Mouse (Mus musculus) hindbrain, postnatal 0 days (tissue): ENCODE data around the gene Best1. TPM values are rescaled to one million over a fixed set of nuclear protein-coding genes. Genes with fewer than 3 reads are reported as not detected.
A peak's percentile ranks its signal among the peaks of the same experiment; 100 is the strongest.

Experiments
- ATAC-seq: fragments of 200-750 bp; cut with Nextera tagmentation; 2 replicates; pipeline ENCODE4 v1.8.0; 2017; ENCODE audit warnings: mild to moderate bottlenecking, moderate TSS enrichment, moderate library complexity
- DNase-seq: peaks from one replicate; pipeline ENCODE4 v3.0.0-alpha.2; 2015; ENCODE audit warnings: low spot score
- H3K27ac ChIP-seq: fragments of 300-500 bp; sonication (generic); 2 replicates; pipeline ENCODE4 v1.5.1; 2014; ENCODE audit warnings: mild to moderate bottlenecking
- H3K27me3 ChIP-seq: fragments of 300-500 bp; sonication (generic); 2 replicates; pipeline ENCODE4 v1.6.1; 2014; ENCODE audit warnings: low read length, mixed read lengths; ENCODE audit not compliant: insufficient read depth
- H3K36me3 ChIP-seq: fragments of 300-500 bp; sonication (generic); 2 replicates; pipeline ENCODE4 v1.6.1; 2014; ENCODE audit warnings: low read length, mixed read lengths; ENCODE audit not compliant: insufficient read depth
- H3K4me1 ChIP-seq: fragments of 300-500 bp; sonication (generic); 2 replicates; pipeline ENCODE4 v1.6.1; 2014; ENCODE audit warnings: antibody characterized with exemption, low read length, mixed read lengths; ENCODE audit not compliant: insufficient read depth
- H3K4me2 ChIP-seq: fragments of 300-500 bp; sonication (generic); 2 replicates; pipeline ENCODE4 v1.6.1; 2014; ENCODE audit warnings: low read depth, mild to moderate bottlenecking, low read length, moderate library complexity, mixed read lengths
- H3K4me3 ChIP-seq: fragments of 300-500 bp; sonication (generic); 2 replicates; pipeline ENCODE4 v1.5.1; 2014; ENCODE audit warnings: low read length
- H3K9ac ChIP-seq: fragments of 300-500 bp; sonication (generic); replicated peaks from 2 replicates; pipeline ENCODE4 v1.6.1; 2014; ENCODE audit warnings: mild to moderate bottlenecking, low read length, moderate library complexity, mixed read lengths
- H3K9me3 ChIP-seq: fragments of 300-500 bp; sonication (generic); 2 replicates; pipeline ENCODE4 v1.6.1; 2016; ENCODE audit warnings: low read length, mixed read lengths
- CTCF ChIP-seq: IDR thresholded peaks from 2 replicates; pipeline ENCODE4 v1.5.1; 2016; ENCODE audit warnings: antibody characterized with exemption, control low read depth, low read depth
- WGBS: fragments of 180-500 bp; shearing (Covaris S2); extraction: QIAGEN DNeasy Blood & Tissue Kit; methylation state at CpG from one replicate; pipeline ENCODE4 v1.1.7; 2014; 5-methylcytosine and 5-hydroxymethylcytosine counted together
- polyA plus RNA-seq: library from polyadenylated mRNA; unstranded; fragments of >200 nt; fragmentation: Nextera tagmentation; extraction: Ambion mirVana; gene quantifications from 2 replicates; pipeline ENCODE4 v1.2.1, GENCODE M21; 2015
- total RNA-seq: library from RNA; depleted of rRNA; stranded (reverse); fragments of >200 nt; gene quantifications from 2 replicates; pipeline ENCODE4 v1.2.3, GENCODE M21; 2014

Best1 gene
- total and polyA plus RNA-seq, 2 experiments from 2014 or later = 1.5 to 3.0 TPM

GRCm38 (mm10) chr19:9968081-9968787 lies 33.2 kb downstream of the Best1 start:
- H3K27me3 ChIP-seq = no peaks in the 10 kb centered on the region
- DNase-seq = no peak
- H3K4me3 ChIP-seq = no peak overlapping the region
- no peak overlapping the region for H3K4me2 ChIP-seq
- no peak for ATAC-seq
- no peak overlapping the region for H3K27ac ChIP-seq
- WGBS = 88% methylated on average over 8 of the region's 10 CpGs
- no peaks in the 10 kb centered on the region for H3K9me3 ChIP-seq
- no peaks in the 10 kb centered on the region for H3K36me3 ChIP-seq
- no peaks in the 10 kb centered on the region for H3K4me1 ChIP-seq
- TF ChIP-seq CTCF = no peak
- H3K9ac ChIP-seq = no peak overlapping the region

GRCm38 (mm10) chr19:9966096-9966867 lies 35.2 kb downstream of the Best1 start:
- 52% methylated on average over 2 of the region's 2 CpGs for WGBS
- H3K36me3 ChIP-seq = no peaks in the 10 kb centered on the region
- no peak overlapping the region for H3K9ac ChIP-seq
- H3K4me1 ChIP-seq = no peaks in the 10 kb centered on the region
- no peaks in the 10 kb centered on the region for H3K27me3 ChIP-seq
- H3K9me3 ChIP-seq = no peaks in the 10 kb centered on the region
- no peak overlapping the region for H3K27ac ChIP-seq
- no peak for ATAC-seq
- H3K4me3 ChIP-seq = no peak overlapping the region
- no peak overlapping the region for H3K4me2 ChIP-seq
- DNase-seq = no peak
- no peak for TF ChIP-seq CTCF

- H3K27me3 ChIP-seq = no peaks in the 10 kb centered on the region
- H3K36me3 ChIP-seq = no peaks in the 10 kb centered on the region
- H3K4me2 ChIP-seq = no peak overlapping the region
- H3K9me3 ChIP-seq = no peaks in the 10 kb centered on the region
- ATAC-seq = no peak
- no peak overlapping the region for H3K27ac ChIP-seq
- TF ChIP-seq CTCF = no peak
- WGBS = 31% methylated on average over 7 of the region's 7 CpGs
- no peaks in the 10 kb centered on the region for H3K4me1 ChIP-seq
- no peak for DNase-seq
- no peak overlapping the region for H3K9ac ChIP-seq
- H3K4me3 ChIP-seq = no peak overlapping the region
Observed at GRCm38 (mm10) chr19:9964205-9964916, 37.1 kb downstream of the Best1 start.

- Histone ChIP-seq H3K4me2 (no peak overlapping the region), H3K36me3 (no peaks in the 10 kb centered on the region), H3K27me3 (no peaks in the 10 kb centered on the region), H3K27ac (no peak overlapping the region), H3K4me1 (no peaks in the 10 kb centered on the region), H3K9ac (no peak overlapping the region), H3K4me3 (no peak overlapping the region), H3K9me3 (no peaks in the 10 kb centered on the region)
- DNase-seq (no peak), ATAC-seq (0 out of 2 replicates have a peak, but pooled peaks have one; percentile 27)
- WGBS = 62% methylated on average over 5 of the region's 5 CpGs
- no peak for TF ChIP-seq CTCF
Observed at GRCm38 (mm10) chr19:9960769-9961168, 40.7 kb downstream of the Best1 start.

GRCm38 (mm10) chr19:9957965-9958364 lies 43.5 kb downstream of the Best1 start:
- Histone ChIP-seq H3K4me1 (no peaks in the 10 kb centered on the region; the same call in 1 of the 2 replicates), H3K9ac (no peak overlapping the region), H3K27ac (no peak overlapping the region), H3K27me3 (no peaks in the 10 kb centered on the region), H3K9me3 (no peaks in the 10 kb centered on the region), H3K36me3 (no peaks in the 10 kb centered on the region), H3K4me3 (no peak overlapping the region), H3K4me2 (no peak overlapping the region)
- whole genome bisulfite sequencing = 87% methylated on average over 5 of the region's 5 CpGs
- DNase-seq (no peak), ATAC-seq (no peak)
- no peak for TF ChIP-seq CTCF

GRCm38 (mm10) chr19:9956624-9957388 lies 44.6 kb downstream of the Best1 start:
- Histone ChIP-seq H3K36me3 (no peaks in the 10 kb centered on the region), H3K4me2 (no peak overlapping the region), H3K4me1 (no peaks in the 10 kb centered on the region; the same call in 1 of the 2 replicates), H3K27me3 (no peaks in the 10 kb centered on the region), H3K9ac (no peak overlapping the region), H3K4me3 (no peak overlapping the region), H3K9me3 (no peaks in the 10 kb centered on the region), H3K27ac (no peak overlapping the region)
- ATAC-seq = peak; percentile 78
- 81% methylated on average over 4 of the region's 4 CpGs for WGBS
- TF ChIP-seq CTCF = no peak
- DNase-seq = peak; percentile 33
